Mouse (Mus musculus): ENCODE measurements around the gene Fam131a. TPM values are rescaled to one million over a fixed set of nuclear protein-coding genes. Genes with fewer than 3 reads are reported as not detected.
A peak's percentile ranks its signal among the peaks of the same experiment; 100 is the strongest.

Gene Fam131a
- polyA plus RNA-seq, 1 experiment from 2014 or later, result 37.3 TPM

GRCm38 (mm10) chr16:20673706-20674303, 19.2 kb upstream of the Fam131a start:
- peaks cover 45% of the 10 kb centered on the region for H3K36me3 ChIP-seq
- H3K9ac ChIP-seq (replicated peaks), result peak overlapping the region; percentile 98
- peak overlapping the region; percentile 98 for H3K4me2 ChIP-seq (replicated peaks)
- peak overlapping the region; percentile 98 for H3K4me3 ChIP-seq (replicated peaks)
- no peaks in the 10 kb centered on the region for H3K9me3 ChIP-seq
- no peak for ATAC-seq
- H3K27ac ChIP-seq, result peak overlapping the region; percentile 91; the same call in 1 of the 2 replicates
- no peaks in the 10 kb centered on the region for H3K27me3 ChIP-seq
- WGBS, result 15% methylated on average over 14 of the region's 14 CpGs
- H3K4me1 ChIP-seq (replicated peaks), result peaks cover 24% of the 10 kb centered on the region

GRCm38 (mm10) chr16:20675213-20675612, 17.8 kb upstream of the Fam131a start:
- Histone ChIP-seq H3K4me3 (replicated peaks) (0 out of 2 replicates have a peak overlapping the region, but pooled peaks have one; percentile 7), H3K4me1 (replicated peaks) (peaks cover 24% of the 10 kb centered on the region), H3K9ac (replicated peaks) (0 out of 2 replicates have a peak overlapping the region, but pooled peaks have one; percentile 98), H3K27me3 (no peaks in the 10 kb centered on the region), H3K4me2 (replicated peaks) (0 out of 2 replicates have a peak overlapping the region, but pooled peaks have one; percentile 98), H3K9me3 (no peaks in the 10 kb centered on the region), H3K27ac (no peak overlapping the region), H3K36me3 (peaks cover 58% of the 10 kb centered on the region)
- WGBS, result 96% methylated on average over 6 of the region's 6 CpGs
- ATAC-seq, result no peak

- no peaks in the 10 kb centered on the region for H3K9me3 ChIP-seq
- 89% methylated on average over 4 of the region's 4 CpGs for WGBS
- no peak for ATAC-seq
- H3K4me2 ChIP-seq (replicated peaks), result no peak overlapping the region
- H3K27ac ChIP-seq, result no peak overlapping the region
- H3K27me3 ChIP-seq, result no peaks in the 10 kb centered on the region
- H3K4me3 ChIP-seq (replicated peaks), result no peak overlapping the region
- H3K4me1 ChIP-seq (replicated peaks), result peaks cover 24% of the 10 kb centered on the region
- H3K36me3 ChIP-seq, result peaks cover 73% of the 10 kb centered on the region
- no peak overlapping the region for H3K9ac ChIP-seq (replicated peaks)
Measured at GRCm38 (mm10) chr16:20676702-20677101, 16.3 kb upstream of the Fam131a start.

GRCm38 (mm10) chr16:20677380-20677779, 15.7 kb upstream of the Fam131a start:
- no peaks in the 10 kb centered on the region for H3K27me3 ChIP-seq
- no peak overlapping the region for H3K4me2 ChIP-seq (replicated peaks)
- peaks cover 20% of the 10 kb centered on the region for H3K4me1 ChIP-seq (replicated peaks)
- no peak for ATAC-seq
- no peaks in the 10 kb centered on the region for H3K9me3 ChIP-seq
- no peak overlapping the region for H3K27ac ChIP-seq
- no peak overlapping the region for H3K4me3 ChIP-seq (replicated peaks)
- H3K9ac ChIP-seq (replicated peaks), result no peak overlapping the region
- WGBS, result 91% methylated on average over 5 of the region's 5 CpGs
- H3K36me3 ChIP-seq, result peaks cover 80% of the 10 kb centered on the region

- no peaks in the 10 kb centered on the region for H3K27me3 ChIP-seq
- H3K27ac ChIP-seq, result no peak overlapping the region
- no peak overlapping the region for H3K9ac ChIP-seq (replicated peaks)
- no peak for ATAC-seq
- H3K4me1 ChIP-seq (replicated peaks), result peaks cover 20% of the 10 kb centered on the region
- no peaks in the 10 kb centered on the region for H3K9me3 ChIP-seq
- no peak overlapping the region for H3K4me3 ChIP-seq (replicated peaks)
- WGBS, result 86% methylated on average over 10 of the region's 10 CpGs
- H3K4me2 ChIP-seq (replicated peaks), result no peak overlapping the region
- peaks cover 88% of the 10 kb centered on the region for H3K36me3 ChIP-seq
Measured at GRCm38 (mm10) chr16:20677974-20678675, 14.9 kb upstream of the Fam131a start.

GRCm38 (mm10) chr16:20690774-20691173, 2.3 kb upstream of the Fam131a start:
- Histone ChIP-seq H3K4me1 (replicated peaks) (peaks cover 35% of the 10 kb centered on the region), H3K36me3 (peaks cover 66% of the 10 kb centered on the region), H3K4me3 (replicated peaks) (no peak overlapping the region), H3K9me3 (no peaks in the 10 kb centered on the region), H3K4me2 (replicated peaks) (no peak overlapping the region), H3K27me3 (no peaks in the 10 kb centered on the region), H3K9ac (replicated peaks) (no peak overlapping the region), H3K27ac (no peak overlapping the region)
- 93% methylated on average over 3 of the region's 3 CpGs for WGBS
- no peak for ATAC-seq

- peaks cover 57% of the 10 kb centered on the region for H3K36me3 ChIP-seq
- peaks cover 43% of the 10 kb centered on the region for H3K4me1 ChIP-seq (replicated peaks)
- no peak overlapping the region for H3K9ac ChIP-seq (replicated peaks)
- no peak for ATAC-seq
- H3K27ac ChIP-seq, result no peak overlapping the region
- WGBS, result 96% methylated on average over 1 of the region's 1 CpGs
- H3K4me2 ChIP-seq (replicated peaks), result no peak overlapping the region
- H3K27me3 ChIP-seq, result no peaks in the 10 kb centered on the region
- no peaks in the 10 kb centered on the region for H3K9me3 ChIP-seq
- no peak overlapping the region for H3K4me3 ChIP-seq (replicated peaks)
Measured at GRCm38 (mm10) chr16:20691617-20692016, 1.4 kb upstream of the Fam131a start.

- H3K4me3 ChIP-seq (replicated peaks), result peak overlapping the region; percentile 68
Measured at GRCm38 (mm10) chr16:20692241-20692965, 638 bp upstream of the Fam131a start.

GRCm38 (mm10) chr16:20694781-20695180, 1.7 kb downstream of the Fam131a start:
- H3K4me3 ChIP-seq (replicated peaks), result peak overlapping the region; percentile 47; the same call in 1 of the 2 replicates
- H3K36me3 ChIP-seq, result peaks cover 39% of the 10 kb centered on the region
- WGBS, result 79% methylated on average over 8 of the region's 8 CpGs
- peak overlapping the region; percentile 71 for H3K4me2 ChIP-seq (replicated peaks)
- peaks cover 49% of the 10 kb centered on the region for H3K4me1 ChIP-seq (replicated peaks)
- no peak overlapping the region for H3K9ac ChIP-seq (replicated peaks)
- H3K27ac ChIP-seq, result 0 out of 2 replicates have a peak overlapping the region, but pooled peaks have one; percentile 83
- H3K27me3 ChIP-seq, result no peaks in the 10 kb centered on the region
- H3K9me3 ChIP-seq, result no peaks in the 10 kb centered on the region
- ATAC-seq, result no peak

More at GRCm38 (mm10) chr16:20692241-20692965, 638 bp upstream of the Fam131a start:
- H3K4me1 ChIP-seq (replicated peaks), result peaks cover 46% of the 10 kb centered on the region
- peak overlapping the region; percentile 51; the same call in 1 of the 2 replicates for H3K9ac ChIP-seq (replicated peaks)
- peaks cover 49% of the 10 kb centered on the region for H3K36me3 ChIP-seq
- 39% methylated on average over 16 of the region's 16 CpGs for WGBS
- peak overlapping the region; percentile 76 for H3K4me2 ChIP-seq (replicated peaks)
- no peaks in the 10 kb centered on the region for H3K27me3 ChIP-seq
- H3K27ac ChIP-seq, result peak overlapping the region; percentile 96
- ATAC-seq, result no peak
- no peaks in the 10 kb centered on the region for H3K9me3 ChIP-seq

GRCm38 (mm10) chr16:20695622-20696323, 2.7 kb downstream of the Fam131a start:
- peaks cover 40% of the 10 kb centered on the region for H3K36me3 ChIP-seq
- H3K4me1 ChIP-seq (replicated peaks), result peaks cover 54% of the 10 kb centered on the region
- under 1% methylated on average over 46 of the region's 46 CpGs for WGBS

GRCm38 (mm10) chr16:20699266-20699665, 6.2 kb downstream of the Fam131a start:
- H3K9me3 ChIP-seq, result no peaks in the 10 kb centered on the region
- no peak overlapping the region for H3K4me3 ChIP-seq (replicated peaks)
- peaks cover 47% of the 10 kb centered on the region for H3K36me3 ChIP-seq
- no peak overlapping the region for H3K9ac ChIP-seq (replicated peaks)
- WGBS, result 84% methylated on average over 5 of the region's 5 CpGs
- ATAC-seq, result no peak
- H3K4me1 ChIP-seq (replicated peaks), result peaks cover 57% of the 10 kb centered on the region
- H3K4me2 ChIP-seq (replicated peaks), result no peak overlapping the region
- H3K27ac ChIP-seq, result no peak overlapping the region
- no peaks in the 10 kb centered on the region for H3K27me3 ChIP-seq

More at GRCm38 (mm10) chr16:20695622-20696323, 2.7 kb downstream of the Fam131a start:
- H3K27ac ChIP-seq, result peak overlapping the region; percentile 83
- no peaks in the 10 kb centered on the region for H3K27me3 ChIP-seq
- peak overlapping the region; percentile 71 for H3K4me2 ChIP-seq (replicated peaks)
- ATAC-seq, result peak; percentile 86
- H3K9ac ChIP-seq (replicated peaks), result peak overlapping the region; percentile 77
- peak overlapping the region; percentile 47 for H3K4me3 ChIP-seq (replicated peaks)
- H3K9me3 ChIP-seq, result no peaks in the 10 kb centered on the region

Measured in midbrain, embryonic 13.5 days (tissue).